Mouse (Mus musculus) C2C12 (cell line): ENCODE results near the gene Fkbp4. TPM values are rescaled to one million over a fixed set of nuclear protein-coding genes. Genes with fewer than 3 reads are reported as not detected.
A peak's percentile ranks its signal among the peaks of the same experiment; 100 is the strongest.

Experiments used
- H3K27me3 ChIP-seq: one replicate; pipeline ENCODE4 v1.6.1; 2011; ENCODE audit not compliant: control insufficient read depth, insufficient read depth, insufficient read length
- H3K36me3 ChIP-seq: one replicate; pipeline ENCODE4 v1.6.1; 2011; ENCODE audit not compliant: control insufficient read depth, insufficient read depth
- H3K4me3 ChIP-seq: one replicate; pipeline ENCODE4 v1.5.1; 2011; ENCODE audit warnings: mild to moderate bottlenecking, control low read depth; ENCODE audit not compliant: poor library complexity, insufficient read depth, severe bottlenecking
- H3K79me2 ChIP-seq: one replicate; pipeline ENCODE4 v1.6.1; 2011; ENCODE audit not compliant: control insufficient read depth, insufficient read depth
- H3K79me3 ChIP-seq: one replicate; pipeline ENCODE4 v1.6.1; 2011; ENCODE audit warnings: low read depth, control low read depth
- H3ac ChIP-seq: one replicate; pipeline ENCODE3; 2011; ENCODE audit warnings: low read depth; ENCODE audit not compliant: control insufficient read depth, insufficient read length
- CEBPB ChIP-seq: IDR thresholded peaks from one replicate; pipeline ENCODE4 v1.6.1; 2011; ENCODE audit warnings: low read depth, mild to moderate bottlenecking, control low read depth, moderate library complexity
- CTCF ChIP-seq: IDR thresholded peaks from one replicate; pipeline ENCODE4 v1.5.1; 2011; ENCODE audit not compliant: control insufficient read depth, insufficient read depth, insufficient read length
- FOSL1 ChIP-seq: IDR thresholded peaks from one replicate; pipeline ENCODE4 v1.8.0; 2011; ENCODE audit warnings: mild to moderate bottlenecking, low read length; ENCODE audit not compliant: poor library complexity, insufficient read depth, severe bottlenecking
- MAX ChIP-seq: IDR thresholded peaks from one replicate; pipeline ENCODE4 v1.6.1; 2011; ENCODE audit warnings: mild to moderate bottlenecking, control low read depth
- MYOD1 ChIP-seq: IDR thresholded peaks from one replicate; pipeline ENCODE4 v1.6.1; 2011; ENCODE audit warnings: low read depth; ENCODE audit not compliant: control insufficient read depth, insufficient read length
- MYOG ChIP-seq: IDR thresholded peaks from one replicate; pipeline ENCODE4 v1.6.1; 2011; ENCODE audit not compliant: control insufficient read depth, insufficient read length; ENCODE audit errors: extremely low read depth
- USF1 ChIP-seq: IDR thresholded peaks from one replicate; pipeline ENCODE4 v1.6.1; 2011; ENCODE audit warnings: low read depth, mild to moderate bottlenecking, control low read depth, moderate library complexity
- long read RNA-seq, 2 experiments: library from polyadenylated mRNA; unstranded; transcript quantifications; one replicate each; pipeline ENCODE4 v2.0.0; 2019 to 2020
- polyA plus RNA-seq: library from polyadenylated mRNA; unstranded; fragments of >200 nt; fragmentation: generic; extraction: Trizol; gene quantifications from one replicate; pipeline ENCODE4 v1.2.1, GENCODE M21; 2012; ENCODE audit warnings: missing spikeins

The Fkbp4 gene
- 399 TPM for polyA plus RNA-seq
- long read RNA-seq, experiment 1, transcript Fkbp4-201 (10 exons, 2,217 nt): major isoform, 222 of 263 reads
- long read RNA-seq, experiment 1, partial matches to known transcripts: 30 of 263 reads
- long read RNA-seq, experiment 1, other reads (novel, unspliced or antisense): 11 of 263 reads
- long read RNA-seq, experiment 2, transcript Fkbp4-201 (10 exons, 2,217 nt): major isoform, 2,140 of 2,184 reads
- long read RNA-seq, experiment 2, partial matches to known transcripts: 15 of 2,184 reads
- long read RNA-seq, experiment 2, other reads (novel, unspliced or antisense): 28 of 2,184 reads

GRCm38 (mm10) chr6:128438317-128438870 is at the start of gene Fkbp4:
Gene Fkbp4, minus strand, starts transcription at chr6:128438677.
- Histone ChIP-seq H3K79me2 (peaks cover 43% of the 10 kb centered on the region), H3K79me3 (peaks cover 35% of the 10 kb centered on the region), H3K27me3 (no peaks in the 10 kb centered on the region), H3ac (peak within 1 kb of the TSS; percentile 91), H3K36me3 (peaks cover 34% of the 10 kb centered on the region), H3K4me3 (peak within 1 kb of the TSS; percentile 92)
- TF ChIP-seq CEBPB (no peak), MYOD1 (no peak), MAX (no peak), MYOG (no peak), CTCF (no peak), USF1 (no peak), FOSL1 (no peak)

- H3K27me3 ChIP-seq: no peaks in the 10 kb centered on the region
- TF ChIP-seq MAX (no peak), FOSL1 (no peak), USF1 (no peak), CEBPB (no peak), CTCF (no peak)
- H3K79me3 ChIP-seq: no peaks in the 10 kb centered on the region
- H3K36me3 ChIP-seq: no peaks in the 10 kb centered on the region
- no peak overlapping the region for H3K4me3 ChIP-seq
- H3ac ChIP-seq: no peak overlapping the region
- H3K79me2 ChIP-seq: no peaks in the 10 kb centered on the region
These were observed 49.3 kb upstream of the Fkbp4 start for GRCm38 (mm10) chr6:128487736-128488135.

- no peaks in the 10 kb centered on the region for H3K27me3 ChIP-seq
- H3K79me2 ChIP-seq: no peaks in the 10 kb centered on the region
- no peak overlapping the region for H3ac ChIP-seq
- H3K36me3 ChIP-seq: no peaks in the 10 kb centered on the region
- TF ChIP-seq CTCF (peak; percentile 98), USF1 (no peak), MYOG (no peak), FOSL1 (no peak), MYOD1 (no peak), CEBPB (no peak), MAX (no peak)
- no peaks in the 10 kb centered on the region for H3K79me3 ChIP-seq
- H3K4me3 ChIP-seq: no peak overlapping the region
These were observed 41.3 kb upstream of the Fkbp4 start for GRCm38 (mm10) chr6:128479463-128480454.

GRCm38 (mm10) chr6:128477495-128477894 is 39.0 kb upstream of the Fkbp4 start:
- no peak overlapping the region for H3K4me3 ChIP-seq
- H3K36me3 ChIP-seq: no peaks in the 10 kb centered on the region
- H3K27me3 ChIP-seq: no peaks in the 10 kb centered on the region
- no peaks in the 10 kb centered on the region for H3K79me3 ChIP-seq
- no peak overlapping the region for H3ac ChIP-seq
- no peak for TF ChIP-seq FOSL1
- TF ChIP-seq MAX: no peak
- no peak for TF ChIP-seq USF1
- no peak for TF ChIP-seq MYOD1
- no peak for TF ChIP-seq CTCF
- TF ChIP-seq MYOG: no peak
- TF ChIP-seq CEBPB: no peak
- no peaks in the 10 kb centered on the region for H3K79me2 ChIP-seq

GRCm38 (mm10) chr6:128474112-128474511 is 35.6 kb upstream of the Fkbp4 start:
- TF ChIP-seq MYOG: no peak
- no peak for TF ChIP-seq CEBPB
- no peak for TF ChIP-seq MAX
- TF ChIP-seq USF1: no peak
- no peak for TF ChIP-seq FOSL1
- TF ChIP-seq CTCF: no peak
- no peak for TF ChIP-seq MYOD1

More at GRCm38 (mm10) chr6:128474112-128474511, 35.6 kb upstream of the Fkbp4 start:
- Histone ChIP-seq H3K79me3 (no peaks in the 10 kb centered on the region), H3ac (no peak overlapping the region), H3K4me3 (no peak overlapping the region), H3K79me2 (no peaks in the 10 kb centered on the region), H3K27me3 (no peaks in the 10 kb centered on the region), H3K36me3 (no peaks in the 10 kb centered on the region)
